Mouse (Mus musculus): ENCODE results near the gene Aldh3a1. TPM values are rescaled to one million over a fixed set of nuclear protein-coding genes. Genes with fewer than 3 reads are reported as not detected.

The Aldh3a1 gene
- polyA plus RNA-seq, 1 experiment from 2014 or later, result not detected

DNA sequence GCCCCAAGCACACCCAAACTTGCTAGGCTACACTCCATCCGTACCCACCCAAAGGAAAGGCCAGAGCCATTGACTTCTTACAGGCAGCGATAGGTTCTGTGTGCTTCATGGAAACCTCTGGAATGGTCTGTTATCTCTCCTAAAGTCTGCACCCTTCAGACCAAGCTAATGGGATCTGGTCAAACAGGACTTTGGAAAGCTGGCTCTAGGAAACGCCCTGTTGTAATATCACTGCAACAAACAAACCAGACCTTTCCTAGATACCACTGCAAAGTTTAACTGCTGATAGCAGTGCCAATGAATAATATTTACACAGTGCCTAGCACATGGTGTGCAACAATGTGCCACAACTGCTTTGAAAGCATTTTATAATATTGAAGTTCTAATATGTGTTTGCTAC is 28.7 kb downstream of the Aldh3a1 start:
- 84% methylated on average over 3 of the region's 3 CpGs for WGBS
- H3K27me3 ChIP-seq (ENCODE audit: control insufficient read depth, insufficient read depth, low read length), result no peaks in the 10 kb centered on the region

DNA sequence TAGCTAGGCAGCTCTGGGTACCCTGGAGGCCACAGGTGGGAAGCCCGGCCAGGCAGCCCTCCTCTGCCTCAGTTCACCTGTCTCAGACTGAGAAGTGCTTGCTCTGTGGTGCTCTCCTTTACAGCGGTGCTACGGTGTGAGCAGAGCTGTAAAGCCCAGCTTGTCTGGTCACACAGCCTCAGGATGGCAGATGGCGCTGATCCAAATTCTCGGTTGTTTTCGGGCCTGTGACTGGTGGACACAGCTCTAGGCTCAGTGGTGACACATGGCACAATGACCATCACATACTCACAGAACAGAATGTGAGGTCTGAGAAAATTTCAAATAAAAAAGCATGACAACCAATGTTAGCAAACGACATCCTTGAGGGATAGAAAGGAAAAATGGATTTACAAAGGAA is 37.1 kb downstream of the Aldh3a1 start:
- Histone ChIP-seq H3K27me3 (ENCODE audit: control insufficient read depth, insufficient read depth, low read length) (no peaks in the 10 kb centered on the region), H3K36me3 (ENCODE audit: control insufficient read depth, insufficient read depth, low read length) (no peaks in the 10 kb centered on the region), H3K27ac (ENCODE audit: low read depth, low read length) (no peak overlapping the region), H3K4me3 (ENCODE audit: low read depth, low read length) (no peak overlapping the region), H3K4me1 (replicated peaks; ENCODE audit: control insufficient read depth, insufficient read depth, low read length) (no peaks in the 10 kb centered on the region), H3K9me3 (ENCODE audit: control insufficient read depth, low read length) (no peaks in the 10 kb centered on the region), H3K4me2 (ENCODE audit: low read depth, low read length, severe bottlenecking) (no peak overlapping the region), H3K9ac (ENCODE audit: low read length) (no peak overlapping the region)
- WGBS, result 93% methylated on average over 7 of the region's 7 CpGs
- no peak for ATAC-seq (replicated peaks; ENCODE audit: low FRiP score)
- no peak for DNase-seq (ENCODE audit: low spot score)

More for the DNA sequence above, 28.7 kb downstream of the Aldh3a1 start:
- Histone ChIP-seq H3K9ac (ENCODE audit: low read length) (no peak overlapping the region), H3K36me3 (ENCODE audit: control insufficient read depth, insufficient read depth, low read length) (no peaks in the 10 kb centered on the region), H3K9me3 (ENCODE audit: control insufficient read depth, low read length) (no peaks in the 10 kb centered on the region), H3K4me1 (replicated peaks; ENCODE audit: control insufficient read depth, insufficient read depth, low read length) (no peaks in the 10 kb centered on the region), H3K27ac (ENCODE audit: low read depth, low read length) (no peak overlapping the region), H3K4me2 (ENCODE audit: low read depth, low read length, severe bottlenecking) (no peak overlapping the region), H3K4me3 (ENCODE audit: low read depth, low read length) (no peak overlapping the region)
- DNase-seq (ENCODE audit: low spot score), result no peak
- ATAC-seq (replicated peaks; ENCODE audit: low FRiP score), result no peak

DNA sequence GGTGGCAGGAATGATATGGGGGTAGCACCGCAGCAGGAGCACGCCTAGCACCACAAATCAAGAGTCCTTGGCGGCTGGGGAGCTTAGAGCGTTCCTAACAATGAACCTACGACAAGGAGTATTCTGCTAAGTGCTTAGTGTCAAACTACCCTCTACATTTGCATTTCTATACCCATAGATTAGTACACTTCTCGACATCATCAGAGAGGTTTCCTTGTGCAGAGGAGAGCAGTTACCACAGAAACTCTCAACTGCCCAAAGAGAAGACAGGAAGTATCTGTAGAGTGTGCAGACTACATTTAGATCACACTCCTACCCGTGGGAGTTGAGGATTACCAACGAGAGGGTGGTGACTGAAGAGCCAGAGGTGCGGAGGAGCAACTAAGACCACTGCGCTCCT is 44.4 kb downstream of the Aldh3a1 start:
- Histone ChIP-seq H3K27ac (ENCODE audit: low read depth, low read length) (no peak overlapping the region), H3K4me3 (ENCODE audit: low read depth, low read length) (no peak overlapping the region), H3K27me3 (ENCODE audit: control insufficient read depth, insufficient read depth, low read length) (no peaks in the 10 kb centered on the region), H3K36me3 (ENCODE audit: control insufficient read depth, insufficient read depth, low read length) (no peaks in the 10 kb centered on the region), H3K4me1 (replicated peaks; ENCODE audit: control insufficient read depth, insufficient read depth, low read length) (no peaks in the 10 kb centered on the region), H3K9ac (ENCODE audit: low read length) (no peak overlapping the region), H3K9me3 (ENCODE audit: control insufficient read depth, low read length) (no peaks in the 10 kb centered on the region), H3K4me2 (ENCODE audit: low read depth, low read length, severe bottlenecking) (no peak overlapping the region)
- ATAC-seq (replicated peaks; ENCODE audit: low FRiP score) (no peak), DNase-seq (ENCODE audit: low spot score) (no peak)
- 69% methylated on average over 10 of the region's 10 CpGs for WGBS

DNA sequence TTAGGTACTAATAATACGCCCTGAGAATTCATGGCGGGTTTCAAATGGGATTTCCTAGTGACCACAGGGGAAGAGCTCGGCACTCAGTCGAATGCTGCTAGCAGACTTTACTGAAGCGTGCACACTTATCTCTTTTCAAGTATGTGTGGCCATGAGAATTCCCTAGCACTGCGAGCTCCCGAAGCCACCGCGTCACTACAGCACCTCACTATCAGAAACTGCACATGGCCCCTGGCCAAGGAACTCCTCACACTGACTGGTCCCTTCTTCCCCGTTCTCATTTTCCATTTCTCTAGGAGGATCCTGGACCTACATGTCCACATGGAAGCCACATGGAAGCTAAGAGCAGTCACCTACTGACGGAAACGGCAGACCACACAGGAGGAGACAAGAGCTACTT is 45.5 kb downstream of the Aldh3a1 start:
- no peaks in the 10 kb centered on the region for H3K36me3 ChIP-seq (ENCODE audit: control insufficient read depth, insufficient read depth, low read length)
- 92% methylated on average over 12 of the region's 12 CpGs for WGBS
- ATAC-seq (replicated peaks; ENCODE audit: low FRiP score), result no peak

DNA sequence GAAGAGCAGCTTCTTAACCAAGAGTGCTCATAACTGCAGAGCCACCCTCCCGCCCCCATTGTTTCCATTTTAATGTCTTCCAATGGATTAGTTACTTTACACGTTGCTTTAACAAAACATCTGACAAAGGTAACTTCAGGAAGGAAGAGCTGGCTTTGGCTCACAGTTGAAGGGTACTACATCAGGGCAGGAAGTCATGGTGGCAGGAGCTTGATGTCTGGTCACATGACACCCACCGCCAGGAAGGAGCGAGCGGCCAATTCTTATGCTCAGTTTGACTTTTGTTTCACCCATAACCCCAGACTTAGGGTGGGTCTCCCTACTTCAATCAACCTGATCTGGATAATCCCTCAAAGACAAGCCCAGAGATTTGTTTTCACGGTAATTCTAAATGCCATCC is 51.8 kb downstream of the Aldh3a1 start:
- no peaks in the 10 kb centered on the region; the same call in 1 of the 2 replicates for H3K36me3 ChIP-seq (ENCODE audit: control insufficient read depth, insufficient read depth, low read length)
- 92% methylated on average over 6 of the region's 6 CpGs for whole genome bisulfite sequencing
- H3K9ac ChIP-seq (ENCODE audit: low read length), result no peak overlapping the region

More for the DNA sequence above, 45.5 kb downstream of the Aldh3a1 start:
- Histone ChIP-seq H3K27me3 (ENCODE audit: control insufficient read depth, insufficient read depth, low read length) (no peaks in the 10 kb centered on the region), H3K9ac (ENCODE audit: low read length) (no peak overlapping the region), H3K27ac (ENCODE audit: low read depth, low read length) (no peak overlapping the region), H3K4me2 (ENCODE audit: low read depth, low read length, severe bottlenecking) (no peak overlapping the region), H3K4me1 (replicated peaks; ENCODE audit: control insufficient read depth, insufficient read depth, low read length) (no peaks in the 10 kb centered on the region), H3K9me3 (ENCODE audit: control insufficient read depth, low read length) (no peaks in the 10 kb centered on the region), H3K4me3 (ENCODE audit: low read depth, low read length) (no peak overlapping the region)
- DNase-seq (ENCODE audit: low spot score), result no peak

DNA sequence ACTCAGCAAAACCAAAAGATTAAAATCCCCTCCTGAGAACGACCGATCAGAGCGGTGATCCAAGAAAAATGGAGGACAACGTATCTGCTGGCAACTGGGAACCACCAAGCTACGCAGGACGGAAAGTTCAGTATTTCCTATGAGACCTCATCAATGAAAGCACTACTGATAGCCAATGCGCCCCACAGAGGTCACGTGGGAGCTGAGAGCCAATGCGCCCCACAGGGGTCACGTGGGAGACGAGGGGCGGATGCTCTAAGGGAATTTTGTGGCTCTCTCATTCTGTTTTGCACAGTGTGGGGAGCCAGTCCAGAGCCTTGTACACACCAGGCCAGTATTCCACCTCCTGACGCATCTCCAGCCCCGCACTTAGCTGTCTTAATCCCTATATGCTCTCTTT is 55.2 kb downstream of the Aldh3a1 start:
- H3K4me3 ChIP-seq (ENCODE audit: low read depth, low read length), result no peak overlapping the region
- no peak overlapping the region for H3K9ac ChIP-seq (ENCODE audit: low read length)
- no peaks in the 10 kb centered on the region; the same call in 1 of the 2 replicates for H3K4me1 ChIP-seq (replicated peaks; ENCODE audit: control insufficient read depth, insufficient read depth, low read length)
- H3K27ac ChIP-seq (ENCODE audit: low read depth, low read length), result no peak overlapping the region
- DNase-seq (ENCODE audit: low spot score) (no peak), ATAC-seq (replicated peaks; ENCODE audit: low FRiP score) (no peak)
- H3K4me2 ChIP-seq (ENCODE audit: low read depth, low read length, severe bottlenecking), result no peak overlapping the region
- no peaks in the 10 kb centered on the region for H3K27me3 ChIP-seq (ENCODE audit: control insufficient read depth, insufficient read depth, low read length)
- 91% methylated on average over 14 of the region's 14 CpGs for WGBS
- no peaks in the 10 kb centered on the region for H3K9me3 ChIP-seq (ENCODE audit: control insufficient read depth, low read length)
- H3K36me3 ChIP-seq (ENCODE audit: control insufficient read depth, insufficient read depth, low read length), result no peaks in the 10 kb centered on the region; the same call in 1 of the 2 replicates

More for the DNA sequence above, 51.8 kb downstream of the Aldh3a1 start:
- H3K4me3 ChIP-seq (ENCODE audit: low read depth, low read length), result no peak overlapping the region
- no peak overlapping the region for H3K27ac ChIP-seq (ENCODE audit: low read depth, low read length)
- H3K27me3 ChIP-seq (ENCODE audit: control insufficient read depth, insufficient read depth, low read length), result no peaks in the 10 kb centered on the region
- no peaks in the 10 kb centered on the region for H3K4me1 ChIP-seq (replicated peaks; ENCODE audit: control insufficient read depth, insufficient read depth, low read length)
- DNase-seq (ENCODE audit: low spot score) (no peak), ATAC-seq (replicated peaks; ENCODE audit: low FRiP score) (no peak)
- H3K9me3 ChIP-seq (ENCODE audit: control insufficient read depth, low read length), result no peaks in the 10 kb centered on the region
- H3K4me2 ChIP-seq (ENCODE audit: low read depth, low read length, severe bottlenecking), result no peak overlapping the region

DNA sequence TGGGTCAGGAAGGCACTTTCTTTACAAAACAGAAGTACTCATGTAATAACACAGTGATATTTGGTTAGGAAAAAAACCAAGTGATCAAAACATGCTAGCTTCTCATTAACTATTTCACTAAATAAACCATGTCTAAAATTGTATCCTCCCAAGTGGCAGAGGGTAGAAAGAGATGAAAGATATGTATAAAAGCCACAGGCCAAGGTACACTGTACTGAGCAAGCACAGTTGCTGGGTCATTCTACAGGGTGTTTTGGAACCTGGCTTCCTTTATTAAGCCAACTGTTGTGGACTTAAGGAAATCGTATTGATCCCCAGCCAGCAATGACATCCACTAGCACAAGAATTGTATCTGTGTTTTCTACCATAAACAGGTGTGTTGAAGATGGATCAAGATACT is 56.5 kb downstream of the Aldh3a1 start:
- Histone ChIP-seq H3K4me3 (ENCODE audit: low read depth, low read length) (no peak overlapping the region), H3K9ac (ENCODE audit: low read length) (no peak overlapping the region), H3K27ac (ENCODE audit: low read depth, low read length) (no peak overlapping the region), H3K4me2 (ENCODE audit: low read depth, low read length, severe bottlenecking) (no peak overlapping the region), H3K36me3 (ENCODE audit: control insufficient read depth, insufficient read depth, low read length) (no peaks in the 10 kb centered on the region; the same call in 1 of the 2 replicates), H3K9me3 (ENCODE audit: control insufficient read depth, low read length) (no peaks in the 10 kb centered on the region), H3K27me3 (ENCODE audit: control insufficient read depth, insufficient read depth, low read length) (no peaks in the 10 kb centered on the region), H3K4me1 (replicated peaks; ENCODE audit: control insufficient read depth, insufficient read depth, low read length) (no peaks in the 10 kb centered on the region; the same call in 1 of the 2 replicates)
- DNase-seq (ENCODE audit: low spot score) (no peak), ATAC-seq (replicated peaks; ENCODE audit: low FRiP score) (no peak)
- WGBS, result 90% methylated on average over 1 of the region's 1 CpGs

DNA sequence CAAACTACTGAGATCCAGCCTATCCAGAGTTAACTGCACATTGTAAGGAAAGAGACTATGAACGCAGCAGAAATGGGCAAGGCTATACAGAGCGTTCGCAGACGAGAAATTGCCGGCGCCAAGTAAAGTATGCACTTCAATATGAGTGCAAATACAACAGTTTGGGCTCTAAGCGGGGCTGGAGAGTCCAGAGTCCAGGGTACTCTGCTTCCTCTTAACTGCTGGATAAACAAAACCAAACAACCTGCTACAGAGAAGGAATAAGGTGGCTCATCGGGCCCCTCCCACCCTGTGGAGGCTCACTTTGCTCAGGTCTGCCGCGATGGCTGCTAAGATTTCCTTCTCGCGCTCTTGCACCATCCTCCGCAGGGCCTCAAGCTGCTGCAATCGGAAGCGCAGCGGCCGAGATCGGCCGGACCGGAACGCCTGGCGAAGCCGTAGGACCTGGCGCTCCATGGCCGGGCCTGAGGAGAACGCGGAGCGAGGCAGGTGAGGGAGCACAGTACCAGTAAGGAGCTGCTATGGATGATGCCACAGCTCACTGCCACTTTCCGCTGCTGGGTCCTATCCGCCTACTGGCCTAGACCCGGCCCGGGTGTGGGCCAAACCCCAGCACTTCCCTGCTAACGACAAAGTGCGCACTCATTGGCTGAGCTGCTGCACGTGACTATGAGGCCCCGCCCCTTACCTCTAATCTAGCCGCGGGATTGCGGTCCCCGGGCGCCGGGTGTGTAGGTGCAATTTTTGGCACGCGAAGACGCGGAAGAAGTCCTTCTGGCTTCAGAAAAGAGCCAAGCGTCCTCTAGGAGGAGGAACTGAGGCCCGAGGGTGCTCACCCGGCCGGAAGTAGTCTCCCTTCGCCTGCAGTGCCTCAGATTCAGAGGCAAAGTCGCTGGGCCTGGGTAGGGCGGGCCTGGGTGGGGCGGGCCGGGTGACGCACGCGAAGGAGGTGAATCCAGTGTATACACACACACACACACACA is 59.5 kb downstream of the Aldh3a1 start, which contains the start of gene Aldh3a2:
Gene Aldh3a2, minus strand, starts transcription at position 914 of the 983 bp plus-strand sequence.
- Histone ChIP-seq H3K9me3 (ENCODE audit: control insufficient read depth, low read length) (no peaks in the 10 kb centered on the region), H3K4me2 (ENCODE audit: low read depth, low read length, severe bottlenecking) (peak within 1 kb of the TSS; percentile 81), H3K27ac (ENCODE audit: low read depth, low read length) (peak within 1 kb of the TSS; percentile 72), H3K4me1 (replicated peaks; ENCODE audit: control insufficient read depth, insufficient read depth, low read length) (no peaks in the 10 kb centered on the region; the same call in 1 of the 2 replicates), H3K4me3 (ENCODE audit: low read depth, low read length) (peak within 1 kb of the TSS; percentile 73), H3K9ac (ENCODE audit: low read length) (peak within 1 kb of the TSS; percentile 88), H3K36me3 (ENCODE audit: control insufficient read depth, insufficient read depth, low read length) (no peaks in the 10 kb centered on the region; the same call in 1 of the 2 replicates), H3K27me3 (ENCODE audit: control insufficient read depth, insufficient read depth, low read length) (no peaks in the 10 kb centered on the region)
- DNase-seq (ENCODE audit: low spot score) (peak; percentile 96), ATAC-seq (replicated peaks; ENCODE audit: low FRiP score) (peak; percentile 99)
- 1% methylated on average over 58 of the region's 58 CpGs for WGBS
